Mouse (Mus musculus): Measurements from ENCODE around the gene Sec22b.

- TF ChIP-seq FLI1 (IDR thresholded peaks at IDR 0.05; ENCODE audit: low read length) (no peak), GATA1 (IDR thresholded peaks at IDR 0.05; ENCODE audit: borderline replicate concordance, low read length) (no peak)
These were observed 26.3 kb downstream of the Sec22b start for GRCm38 (mm10) chr3:97927322-97927721.
